20 mouse cellular contexts compared by ENCODE assay signal in the genomic region with DNA sequence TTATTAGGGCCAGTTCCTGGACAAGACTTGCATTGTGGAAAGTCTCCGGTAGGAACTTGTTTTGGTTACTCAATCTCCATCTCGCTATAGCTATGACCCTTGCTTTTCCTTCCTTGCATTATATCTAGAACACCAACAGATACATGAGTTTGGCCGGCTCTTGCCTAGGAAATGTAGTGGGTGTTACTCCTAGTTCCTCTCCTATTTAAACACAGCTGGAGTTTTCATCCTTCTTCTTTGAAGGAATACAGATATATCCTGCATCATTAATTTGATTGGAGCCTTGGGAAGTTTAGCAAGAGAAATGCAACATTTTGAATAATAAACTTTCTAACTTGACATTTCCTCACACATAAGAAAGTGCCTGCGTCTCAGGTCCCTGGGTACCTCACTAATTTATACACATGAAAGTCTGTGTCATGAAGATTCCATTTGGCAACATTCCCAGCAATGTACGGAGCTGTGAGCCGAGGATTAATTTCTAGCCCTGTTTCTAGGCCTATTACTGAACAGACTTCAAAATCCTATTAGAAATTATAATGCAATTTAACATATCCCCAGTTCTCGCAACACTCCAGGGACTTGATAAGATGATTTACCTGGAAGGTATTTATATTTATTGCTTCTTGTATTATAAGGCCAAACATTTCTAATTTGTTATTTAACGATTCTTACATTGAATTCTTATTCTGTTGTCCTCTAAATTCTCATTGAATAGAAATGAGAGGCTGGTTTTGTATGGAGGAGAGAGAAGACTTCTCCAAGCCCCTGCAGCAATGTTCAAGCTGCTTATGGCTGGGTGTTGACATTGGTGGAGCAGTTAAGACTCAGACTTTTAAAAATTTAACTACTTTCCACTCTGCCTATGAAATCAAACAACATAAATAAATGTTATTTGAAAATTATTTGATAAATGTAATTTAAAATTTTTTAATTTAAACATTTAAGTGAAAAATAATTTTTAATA.
DNase-seq lines count a peak whose midpoint lies in the region; ATAC-seq and TF ChIP-seq lines count a peak whose summit lies in the region.
"Had no signal": no experiment of that assay in that cellular context is flagged by ENCODE, and none has a peak within 500 bp of the region (broad histone marks: within the 10 kb centered on the region; RNA-seq: fewer than 3 reads in every experiment).

No protein-coding gene starts in this region.

- WGBS in hindbrain, embryonic 15.5 days, result 39% methylated on average over 8 of the region's 8 CpGs
- 51% methylated on average over 8 of the region's 8 CpGs for WGBS in hindbrain, embryonic 13.5 days
- 43% methylated on average over 8 of the region's 8 CpGs for WGBS in midbrain, embryonic 16.5 days

- H3K9me3 ChIP-seq in hindbrain, embryonic 15.5 days, result no peaks in the 10 kb centered on the region
- H3K9me3 ChIP-seq in hindbrain, embryonic 13.5 days, result no peaks in the 10 kb centered on the region
- peaks cover 7% of the 10 kb centered on the region for H3K9me3 ChIP-seq in ES-Bruce4 (replicated peaks; ENCODE audit: control insufficient read depth, insufficient read depth, low read length, poor library complexity, severe bottlenecking)
- peaks cover 5% of the 10 kb centered on the region; the same call in 1 of the 2 replicates for H3K9me3 ChIP-seq in midbrain, embryonic 16.5 days (replicated peaks; ENCODE audit: control insufficient read depth, low read length, poor library complexity, severe bottlenecking)
- H3K9me3 ChIP-seq: G1E; liver, embryonic 13.5 days; lung, embryonic 15.5 days had no signal

- peak; percentile 78 for ATAC-seq in hindbrain, embryonic 15.5 days (ENCODE audit: low FRiP score, low read depth)
- ATAC-seq in hindbrain, embryonic 13.5 days (ENCODE audit: low FRiP score), result no peak; the same call in 1 of the 2 replicates
- ATAC-seq in midbrain, embryonic 16.5 days, result peak; percentile 93

- no peaks in the 10 kb centered on the region for H3K36me3 ChIP-seq in hindbrain, embryonic 15.5 days
- H3K36me3 ChIP-seq in hindbrain, embryonic 13.5 days, result no peaks in the 10 kb centered on the region
- no peaks in the 10 kb centered on the region for H3K36me3 ChIP-seq in ES-Bruce4 (ENCODE audit: control insufficient read depth, insufficient read depth, low read length, poor library complexity, severe bottlenecking)
- no peaks in the 10 kb centered on the region for H3K36me3 ChIP-seq in midbrain, embryonic 16.5 days (ENCODE audit: control insufficient read depth, insufficient read depth, low read length)
- H3K36me3 ChIP-seq: G1E; limb, embryonic 12.5 days; liver, embryonic 13.5 days; lung, embryonic 15.5 days had no signal

- no peak overlapping the region for H3K9ac ChIP-seq in hindbrain, embryonic 15.5 days
- H3K9ac ChIP-seq in hindbrain, embryonic 13.5 days, result no peak overlapping the region
- H3K9ac ChIP-seq in ES-Bruce4 (ENCODE audit: low read depth, poor library complexity, severe bottlenecking), result no peak overlapping the region
- no peak overlapping the region for H3K9ac ChIP-seq in midbrain, embryonic 16.5 days (ENCODE audit: low read depth, low read length)
- H3K9ac ChIP-seq: limb, embryonic 12.5 days; liver, embryonic 13.5 days; lung, embryonic 15.5 days had no signal

- H3K4me2 ChIP-seq in hindbrain, embryonic 15.5 days, result no peak overlapping the region
- H3K4me2 ChIP-seq in hindbrain, embryonic 13.5 days, result no peak overlapping the region
- H3K4me2 ChIP-seq in midbrain, embryonic 16.5 days (ENCODE audit: low read length), result no peak overlapping the region
- H3K4me2 ChIP-seq: limb, embryonic 12.5 days; liver, embryonic 13.5 days; lung, embryonic 15.5 days had no signal

- no peak for TF ChIP-seq EP300 in ES-Bruce4 (IDR thresholded peaks at IDR 0.05; ENCODE audit: insufficient read depth, low read depth, low read length)

- no peak overlapping the region for H3K27ac ChIP-seq in hindbrain, embryonic 15.5 days (replicated peaks)
- H3K27ac ChIP-seq in hindbrain, embryonic 13.5 days, result no peak overlapping the region
- H3K27ac ChIP-seq in ES-Bruce4 (ENCODE audit: insufficient read depth, low read length), result peak overlapping the region; percentile 80
- no peak overlapping the region for H3K27ac ChIP-seq in midbrain, embryonic 16.5 days (ENCODE audit: low read length)
- H3K27ac ChIP-seq: left cerebral cortex, adult 2 months; limb, embryonic 12.5 days; liver, embryonic 13.5 days; lung, embryonic 15.5 days; macrophage had no signal

- TF ChIP-seq POLR2A in ES-Bruce4 (IDR thresholded peaks at IDR 0.05; ENCODE audit: insufficient read depth, low read length), result no peak

- TF ChIP-seq CTCF in ES-Bruce4 (IDR thresholded peaks at IDR 0.05; ENCODE audit: low read depth, low read length), result no peak

- no peaks in the 10 kb centered on the region for H3K27me3 ChIP-seq in hindbrain, embryonic 15.5 days
- H3K27me3 ChIP-seq in hindbrain, embryonic 13.5 days, result no peaks in the 10 kb centered on the region
- H3K27me3 ChIP-seq in ES-Bruce4 (ENCODE audit: control insufficient read depth, insufficient read depth, low read length, poor library complexity, severe bottlenecking), result no peaks in the 10 kb centered on the region
- H3K27me3 ChIP-seq in midbrain, embryonic 16.5 days (ENCODE audit: control insufficient read depth, insufficient read depth, low read depth, low read length), result no peaks in the 10 kb centered on the region
- H3K27me3 ChIP-seq: limb, embryonic 12.5 days; liver, embryonic 13.5 days; lung, embryonic 15.5 days had no signal

- no peaks in the 10 kb centered on the region; the same call in 1 of the 2 replicates for H3K4me1 ChIP-seq in hindbrain, embryonic 15.5 days (replicated peaks)
- H3K4me1 ChIP-seq in hindbrain, embryonic 13.5 days (replicated peaks), result no peaks in the 10 kb centered on the region
- no peaks in the 10 kb centered on the region for H3K4me1 ChIP-seq in ES-Bruce4 (ENCODE audit: control insufficient read depth, insufficient read depth, low read length)
- peaks cover 5% of the 10 kb centered on the region for H3K4me1 ChIP-seq in midbrain, embryonic 16.5 days (ENCODE audit: control insufficient read depth, insufficient read depth, low read length)
- H3K4me1 ChIP-seq: limb, embryonic 12.5 days; liver, embryonic 13.5 days; lung, embryonic 15.5 days had no signal

- no peak overlapping the region for H3K4me3 ChIP-seq in hindbrain, embryonic 15.5 days
- no peak overlapping the region for H3K4me3 ChIP-seq in hindbrain, embryonic 13.5 days
- H3K4me3 ChIP-seq in ES-Bruce4 (ENCODE audit: low read depth, low read length), result no peak overlapping the region
- no peak overlapping the region for H3K4me3 ChIP-seq in midbrain, embryonic 16.5 days (ENCODE audit: low read depth, low read length)
- H3K4me3 ChIP-seq: left cerebral cortex, adult 2 months; limb, embryonic 12.5 days; liver, embryonic 13.5 days; lung, embryonic 15.5 days had no signal

- peak; percentile 34 for DNase-seq in brain, adult 2 months (ENCODE audit: low read depth, low spot score)
- DNase-seq in kidney, postnatal 10 days, result no peak
- no peak for DNase-seq in natural killer cell, adult 2 months (ENCODE audit: low spot score in 2 of 2)
- DNase-seq: cerebellum, adult 11-12 months; cerebellum, postnatal 36 days; heart, adult 11 months; kidney, adult 18-20 months; kidney, postnatal 14 days; liver, embryonic 13.5 days; right cerebral cortex, adult 18-20 months; thymus, adult 18-20 months had no signal
